Mouse (Mus musculus): ENCODE measurements at regions not wholly inside any gene's neighbourhood (a gene's known extent, or its start where the extent isn't known, plus 50 kb on each side); places are given as distances from the start of the nearest gene placed in this dataset.

- no peaks in the 10 kb centered on the region for H3K4me1 ChIP-seq (ENCODE audit: control insufficient read depth in 1 of 2, insufficient read depth in 2 of 2)
- H3K79me2 ChIP-seq (replicated peaks; ENCODE audit: control insufficient read depth, extremely low read depth, insufficient read depth, poor library complexity, severe bottlenecking) = no peaks in the 10 kb centered on the region
- no peak overlapping the region for H3K4me3 ChIP-seq (replicated peaks in 1 of 3; ENCODE audit: low read depth in 2 of 3, low read length in 2 of 3, poor library complexity in 1 of 3)
- H3K27ac ChIP-seq (ENCODE audit: insufficient read depth, low read depth) = no peak overlapping the region
- dilution Hi-C loops (cut with MboI; ENCODE audit: extremely low pct_ligation_motif_present, extremely low pct_unique_long_range_greater_than_20kb, low sequenced_read_pairs) (no loop called here), in situ Hi-C loops (cut with MboI; ENCODE audit: low pct_ligation_motif_present, low pct_unique_long_range_greater_than_20kb, low sequenced_read_pairs) (no loop called here)
- H3K4me2 ChIP-seq (ENCODE audit: insufficient read depth, low read depth, poor library complexity, severe bottlenecking) = no peak overlapping the region
- H3K36me3 ChIP-seq (replicated peaks in 1 of 2; ENCODE audit: control insufficient read depth in 1 of 2, insufficient read depth in 1 of 2, low read length in 1 of 2) = no peaks in the 10 kb centered on the region
- no peak overlapping the region for H3K9ac ChIP-seq (ENCODE audit: insufficient read depth, low read depth)
- no peak for TF ChIP-seq TBP (conservative IDR thresholded peaks at IDR 0.05; ENCODE audit: low read depth, low read length)
- TF ChIP-seq NRF1 (IDR thresholded peaks at IDR 0.05; ENCODE audit: low read depth, low read length) = no peak
- TF ChIP-seq CHD2 (IDR thresholded peaks at IDR 0.05; ENCODE audit: low read length) = no peak
- no peak for TF ChIP-seq CTCF (conservative IDR thresholded peaks at IDR 0.05 in 1 of 2, IDR thresholded peaks at IDR 0.05 in 1 of 2; ENCODE audit: low read depth in 2 of 2, low read length in 2 of 2)
- no peak for TF ChIP-seq ZMIZ1 (IDR thresholded peaks at IDR 0.05; ENCODE audit: low read depth, low read length)
- TF ChIP-seq POLR2A (IDR thresholded peaks at IDR 0.05; ENCODE audit: low read depth, low read length) = no peak
- no peak for TF ChIP-seq MYC (IDR thresholded peaks at IDR 0.05; ENCODE audit: low read depth, low read length)
- TF ChIP-seq CHD1 (IDR thresholded peaks at IDR 0.05; ENCODE audit: low read depth, low read length) = no peak
- TF ChIP-seq MXI1 (IDR thresholded peaks at IDR 0.05; ENCODE audit: low read depth, low read length) = no peak
- TF ChIP-seq RAD21 (IDR thresholded peaks at IDR 0.05; ENCODE audit: low read depth, low read length) = no peak
- TF ChIP-seq IRF4 (IDR thresholded peaks at IDR 0.05; ENCODE audit: low read depth, low read length) = no peak
- no peak for TF ChIP-seq ELF1 (IDR thresholded peaks at IDR 0.05; ENCODE audit: low read depth, low read length)
- no peak for DNase-seq (ENCODE audit: extremely low read depth)
- H3K27me3 ChIP-seq (replicated peaks) = no peaks in the 10 kb centered on the region
- H3K9me3 ChIP-seq (replicated peaks; ENCODE audit: low read length) = no peaks in the 10 kb centered on the region
Observed at GRCm38 (mm10) chr10:37447333-37448204, 308.8 kb upstream of the Marcks start.

GRCm38 (mm10) chr10:37439863-37440613 is 301.3 kb upstream of the Marcks start:
- H3K79me2 ChIP-seq (replicated peaks; ENCODE audit: control insufficient read depth, extremely low read depth, insufficient read depth, poor library complexity, severe bottlenecking) = no peaks in the 10 kb centered on the region
- no peaks in the 10 kb centered on the region for H3K36me3 ChIP-seq (replicated peaks in 1 of 2; ENCODE audit: control insufficient read depth in 1 of 2, insufficient read depth in 1 of 2, low read length in 1 of 2)
- DNase-seq (ENCODE audit: extremely low read depth) = no peak
- H3K9ac ChIP-seq (ENCODE audit: insufficient read depth, low read depth) = no peak overlapping the region
- no peaks in the 10 kb centered on the region for H3K9me3 ChIP-seq (replicated peaks; ENCODE audit: low read length)
- in situ Hi-C loops (cut with MboI; ENCODE audit: low pct_ligation_motif_present, low pct_unique_long_range_greater_than_20kb, low sequenced_read_pairs) = no loop called here
- no peak overlapping the region for H3K4me2 ChIP-seq (ENCODE audit: insufficient read depth, low read depth, poor library complexity, severe bottlenecking)
- no peaks in the 10 kb centered on the region for H3K27me3 ChIP-seq (replicated peaks)
- TF ChIP-seq USF2 (conservative IDR thresholded peaks at IDR 0.05; ENCODE audit: low read depth, low read length) = no peak
- no peak for TF ChIP-seq CHD2 (IDR thresholded peaks at IDR 0.05; ENCODE audit: low read length)
- no peak for TF ChIP-seq CHD1 (IDR thresholded peaks at IDR 0.05; ENCODE audit: low read depth, low read length)
- TF ChIP-seq MXI1 (IDR thresholded peaks at IDR 0.05; ENCODE audit: low read depth, low read length) = no peak
- TF ChIP-seq MAFK (IDR thresholded peaks at IDR 0.05; ENCODE audit: insufficient replicate concordance, low read length) = no peak
- no peak for TF ChIP-seq MAX (IDR thresholded peaks at IDR 0.05; ENCODE audit: low read length)
- TF ChIP-seq PAX5 (IDR thresholded peaks at IDR 0.05; ENCODE audit: low read length) = no peak
- TF ChIP-seq E2F4 (IDR thresholded peaks at IDR 0.05; ENCODE audit: insufficient replicate concordance, low read depth, low read length) = no peak
- no peak for TF ChIP-seq POLR2AphosphoS2 (IDR thresholded peaks at IDR 0.05; ENCODE audit: low read depth, low read length)
- TF ChIP-seq ETS1 (conservative IDR thresholded peaks at IDR 0.05; ENCODE audit: low read depth, low read length) = no peak
- TF ChIP-seq CTCF (conservative IDR thresholded peaks at IDR 0.05 in 1 of 2, IDR thresholded peaks at IDR 0.05 in 1 of 2; ENCODE audit: low read depth in 2 of 2, low read length in 2 of 2) = no peak
- TF ChIP-seq UBTF (IDR thresholded peaks at IDR 0.05; ENCODE audit: low read depth, low read length) = no peak
- no peak for TF ChIP-seq SMC3 (IDR thresholded peaks at IDR 0.05; ENCODE audit: low read depth, low read length)
- no peak for TF ChIP-seq JUND (conservative IDR thresholded peaks at IDR 0.05; ENCODE audit: low read depth, low read length)
- no peak for TF ChIP-seq BHLHE40 (IDR thresholded peaks at IDR 0.05; ENCODE audit: low read depth, low read length)
- TF ChIP-seq ZMIZ1 (IDR thresholded peaks at IDR 0.05; ENCODE audit: low read depth, low read length) = no peak
- no peak overlapping the region for H3K27ac ChIP-seq (ENCODE audit: insufficient read depth, low read depth)
- dilution Hi-C loops (cut with MboI; ENCODE audit: extremely low pct_ligation_motif_present, extremely low pct_unique_long_range_greater_than_20kb, low sequenced_read_pairs) = no loop called here
- 0 out of 4 replicates have a peak, but pooled peaks cover 0 to 3% of the 10 kb centered on the region in 2 experiments for H3K4me1 ChIP-seq (ENCODE audit: control insufficient read depth in 1 of 2, insufficient read depth in 2 of 2)
- no peak overlapping the region for H3K4me3 ChIP-seq (replicated peaks in 1 of 3; ENCODE audit: low read depth in 2 of 3, low read length in 2 of 3, poor library complexity in 1 of 3)

Measured in CH12.LX (cell line).